Mouse (Mus musculus): ENCODE measurements at regions not wholly inside any gene's neighbourhood (a gene's known extent, or its start where the extent isn't known, plus 50 kb on each side); places are given as distances from the start of the nearest gene placed in this dataset.

DNA sequence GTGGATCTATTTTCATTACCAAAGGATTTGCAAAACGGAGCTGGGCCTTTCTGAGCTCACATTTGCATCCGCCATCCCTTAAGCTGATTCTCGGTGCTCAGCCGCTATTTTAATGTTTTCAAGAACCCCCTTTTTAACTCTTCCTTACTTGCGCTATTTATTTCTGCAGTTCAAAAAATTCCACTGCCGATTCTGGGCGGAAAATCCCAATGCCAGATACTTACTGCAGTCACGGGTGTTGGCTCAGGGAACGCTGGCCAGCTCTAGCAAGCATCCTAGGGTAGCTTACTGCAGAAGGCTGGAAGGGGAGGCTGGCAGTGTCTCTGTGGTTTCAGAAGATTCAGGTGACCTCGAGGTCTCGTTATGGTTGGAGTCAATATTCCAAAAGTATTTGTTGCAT lies 159.4 kb downstream of the Faxc start:
- TF ChIP-seq CTCF (IDR thresholded peaks at IDR 0.05; ENCODE audit: low read depth) (no peak), EP300 (optimal IDR thresholded peaks at IDR 0.05) (no peak)
